Mouse (Mus musculus) neural tube, embryonic 13.5 days (tissue): ENCODE measurements at regions not wholly inside any gene's neighbourhood (a gene's known extent, or its start where the extent isn't known, plus 50 kb on each side); places are given as distances from the start of the nearest gene placed in this dataset.

Experiments
- ATAC-seq: fragments of 200-750 bp; cut with Nextera tagmentation; 2 replicates; pipeline ENCODE4 v1.8.0; 2017; ENCODE audit warnings: low read depth, mild to moderate bottlenecking, moderate TSS enrichment, moderate library complexity
- H3K27ac ChIP-seq: fragments of 300-500 bp; sonication (generic); replicated peaks from 2 replicates; pipeline ENCODE4 v1.5.1; 2015; ENCODE audit warnings: moderate library complexity, mild to moderate bottlenecking, inconsistent platforms
- H3K27me3 ChIP-seq: fragments of 300-500 bp; sonication (generic); 2 replicates; pipeline ENCODE4 v1.6.1; 2015; ENCODE audit warnings: mild to moderate bottlenecking, inconsistent platforms
- H3K36me3 ChIP-seq: fragments of 300-500 bp; sonication (generic); 2 replicates; pipeline ENCODE4 v1.6.1; 2015; ENCODE audit warnings: mild to moderate bottlenecking, inconsistent platforms
- H3K4me1 ChIP-seq: fragments of 300-500 bp; sonication (generic); replicated peaks from 2 replicates; pipeline ENCODE4 v1.6.1; 2015; ENCODE audit warnings: inconsistent platforms
- H3K4me2 ChIP-seq: fragments of 300-500 bp; sonication (generic); 2 replicates; pipeline ENCODE4 v1.6.1; 2015; ENCODE audit warnings: inconsistent platforms, mild to moderate bottlenecking, moderate library complexity
- H3K4me3 ChIP-seq: fragments of 300-500 bp; sonication (generic); 2 replicates; pipeline ENCODE4 v1.5.1; 2015; ENCODE audit warnings: mild to moderate bottlenecking, inconsistent platforms
- H3K9ac ChIP-seq: fragments of 300-500 bp; sonication (generic); 2 replicates; pipeline ENCODE4 v1.6.1; 2015; ENCODE audit warnings: moderate library complexity, mild to moderate bottlenecking, inconsistent platforms
- H3K9me3 ChIP-seq: fragments of 300-500 bp; sonication (generic); 2 replicates; pipeline ENCODE4 v1.6.1; 2016; ENCODE audit warnings: inconsistent platforms
- WGBS: fragments of 180-500 bp; shearing (Covaris S2); methylation state at CpG from one replicate; pipeline ENCODE4 v1.1.7; 2015; 5-methylcytosine and 5-hydroxymethylcytosine counted together

- 85% methylated on average over 3 of the region's 3 CpGs for WGBS
Measured at GRCm38 (mm10) chr13:5789302-5789701, 72.0 kb upstream of the Klf6 start.

GRCm38 (mm10) chr13:5802079-5802478, 59.2 kb upstream of the Klf6 start:
- H3K4me2 ChIP-seq: no peak overlapping the region
- no peak overlapping the region for H3K4me3 ChIP-seq
- no peaks in the 10 kb centered on the region for H3K9me3 ChIP-seq
- ATAC-seq: no peak
- peaks cover 3% of the 10 kb centered on the region; the same call in 1 of the 2 replicates for H3K4me1 ChIP-seq
- H3K9ac ChIP-seq: no peak overlapping the region
- whole genome bisulfite sequencing: 41% methylated on average over 7 of the region's 7 CpGs
- no peaks in the 10 kb centered on the region for H3K36me3 ChIP-seq
- no peak overlapping the region for H3K27ac ChIP-seq
- no peaks in the 10 kb centered on the region for H3K27me3 ChIP-seq

More at GRCm38 (mm10) chr13:5789302-5789701, 72.0 kb upstream of the Klf6 start:
- no peaks in the 10 kb centered on the region for H3K27me3 ChIP-seq
- H3K4me2 ChIP-seq: no peak overlapping the region
- H3K4me3 ChIP-seq: no peak overlapping the region
- no peaks in the 10 kb centered on the region for H3K36me3 ChIP-seq
- no peak for ATAC-seq
- H3K4me1 ChIP-seq: no peaks in the 10 kb centered on the region
- H3K27ac ChIP-seq: no peak overlapping the region
- no peak overlapping the region for H3K9ac ChIP-seq
- H3K9me3 ChIP-seq: no peaks in the 10 kb centered on the region

GRCm38 (mm10) chr13:5802826-5803225, 58.5 kb upstream of the Klf6 start:
- H3K36me3 ChIP-seq: no peaks in the 10 kb centered on the region
- WGBS: 52% methylated on average over 14 of the region's 14 CpGs
- H3K27ac ChIP-seq: no peak overlapping the region
- H3K9me3 ChIP-seq: no peaks in the 10 kb centered on the region
- no peak overlapping the region for H3K4me3 ChIP-seq
- H3K4me2 ChIP-seq: no peak overlapping the region
- no peak for ATAC-seq
- H3K4me1 ChIP-seq: peaks cover 3% of the 10 kb centered on the region; the same call in 1 of the 2 replicates
- no peak overlapping the region for H3K9ac ChIP-seq
- H3K27me3 ChIP-seq: no peaks in the 10 kb centered on the region

- ATAC-seq: no peak
- Histone ChIP-seq H3K27me3 (no peaks in the 10 kb centered on the region), H3K4me2 (no peak overlapping the region), H3K4me1 (peaks cover 3% of the 10 kb centered on the region; the same call in 1 of the 2 replicates), H3K27ac (no peak overlapping the region), H3K36me3 (no peaks in the 10 kb centered on the region), H3K9me3 (no peaks in the 10 kb centered on the region), H3K9ac (no peak overlapping the region), H3K4me3 (no peak overlapping the region)
- WGBS: 7% methylated on average over 6 of the region's 6 CpGs
Measured at GRCm38 (mm10) chr13:5803540-5804380, 57.5 kb upstream of the Klf6 start.

- Histone ChIP-seq H3K4me1 (peaks cover 3% of the 10 kb centered on the region; the same call in 1 of the 2 replicates), H3K4me2 (no peak overlapping the region)
- 27% methylated on average over 7 of the region's 7 CpGs for WGBS
Measured at GRCm38 (mm10) chr13:5804381-5804941, 56.8 kb upstream of the Klf6 start.

GRCm38 (mm10) chr13:5808380-5808779, 52.9 kb upstream of the Klf6 start:
- ATAC-seq: no peak
- 95% methylated on average over 2 of the region's 2 CpGs for WGBS
- no peak overlapping the region for H3K27ac ChIP-seq

More at GRCm38 (mm10) chr13:5804381-5804941, 56.8 kb upstream of the Klf6 start:
- Histone ChIP-seq H3K9me3 (no peaks in the 10 kb centered on the region), H3K4me3 (no peak overlapping the region), H3K27ac (no peak overlapping the region), H3K27me3 (no peaks in the 10 kb centered on the region), H3K36me3 (no peaks in the 10 kb centered on the region), H3K9ac (no peak overlapping the region)
- ATAC-seq: no peak

More at GRCm38 (mm10) chr13:5808380-5808779, 52.9 kb upstream of the Klf6 start:
- H3K4me1 ChIP-seq: peaks cover 3% of the 10 kb centered on the region; the same call in 1 of the 2 replicates
- no peaks in the 10 kb centered on the region for H3K27me3 ChIP-seq
- no peaks in the 10 kb centered on the region for H3K9me3 ChIP-seq
- no peak overlapping the region for H3K4me2 ChIP-seq
- H3K9ac ChIP-seq: no peak overlapping the region
- H3K36me3 ChIP-seq: no peaks in the 10 kb centered on the region
- H3K4me3 ChIP-seq: no peak overlapping the region
